Mouse (Mus musculus): Measurements from ENCODE around the gene Kdelc1.

The Kdelc1 gene

GRCm38 (mm10) chr1:44063439-44063838, 55.2 kb downstream of the Kdelc1 start:
- DNase-seq (ENCODE audit: low spot score), result no peak

GRCm38 (mm10) chr1:44061836-44062235, 56.8 kb downstream of the Kdelc1 start, which contains the start of gene Gm8251:
Gene Gm8251 (minus strand): TSS chr1:44061936.
- no peak for DNase-seq (ENCODE audit: low spot score)

GRCm38 (mm10) chr1:44057805-44058204, 60.8 kb downstream of the Kdelc1 start:
- no peak for DNase-seq (ENCODE audit: low spot score)
